Mouse (Mus musculus): Measurements from ENCODE around the gene Axin2. TPM values are rescaled to one million over a fixed set of nuclear protein-coding genes. Genes with fewer than 3 reads are reported as not detected.

Gene Axin2
- 0.48 to 1.1 TPM (median 0.97 TPM) in 4 replicates for total RNA-seq (2023; ENCODE audit: inconsistent age)

DNA sequence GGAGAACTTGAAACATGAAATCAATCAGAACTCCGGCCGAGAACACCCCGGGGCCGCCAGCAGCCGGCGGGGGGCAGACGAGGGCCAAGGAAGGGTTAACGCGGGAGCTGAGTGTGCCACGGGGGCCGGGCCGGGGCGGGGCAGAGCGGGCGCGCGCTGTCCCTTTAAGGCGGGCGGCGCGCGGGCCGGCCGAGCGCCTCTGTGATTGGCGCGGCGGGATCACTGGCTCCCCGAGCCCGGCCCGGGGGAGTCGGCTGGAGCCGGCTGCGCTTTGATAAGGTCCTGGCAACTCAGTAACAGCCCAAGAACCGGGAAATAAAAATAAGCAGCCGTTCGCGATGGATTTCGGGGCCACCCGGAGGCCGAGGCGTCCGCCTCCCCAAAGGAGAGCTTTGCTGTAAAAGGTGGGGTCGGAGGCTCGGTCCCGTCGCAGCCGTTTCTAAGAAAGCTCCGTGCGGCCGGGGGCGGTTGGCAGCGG is at the start of gene Axin2:
Gene Axin2, plus strand, starts transcription at position 192 of the 478 bp plus-strand sequence.

Other genes starting within 250 kb of the Axin2 start
- gene E030025P04Rik, start 224.0 kb downstream of the Axin2 start, total RNA-seq (2023; ENCODE audit: inconsistent age): not detected in 4 replicates

Measured in B cell, adult (primary cell).